Mouse (Mus musculus) intestine, postnatal 0 days (tissue): ENCODE data around the gene Trim46. TPM values are rescaled to one million over a fixed set of nuclear protein-coding genes. Genes with fewer than 3 reads are reported as not detected.

Experiments
- ATAC-seq: fragments of 200-750 bp; cut with Nextera tagmentation; 2 replicates; pipeline ENCODE4 v1.8.0; 2017; ENCODE audit warnings: mild to moderate bottlenecking, moderate TSS enrichment, moderate library complexity
- H3K27ac ChIP-seq: fragments of 300-500 bp; sonication (generic); 2 replicates; pipeline ENCODE4 v1.5.1; 2014; ENCODE audit warnings: mild to moderate bottlenecking, low read depth, low read length, moderate library complexity
- H3K27me3 ChIP-seq: fragments of 300-500 bp; sonication (generic); replicated peaks from 2 replicates; pipeline ENCODE4 v1.6.1; 2014; ENCODE audit warnings: low read length, mixed read lengths; ENCODE audit not compliant: control insufficient read depth, insufficient read depth
- H3K36me3 ChIP-seq: fragments of 300-500 bp; sonication (generic); 2 replicates; pipeline ENCODE4 v1.6.1; 2014; ENCODE audit warnings: mild to moderate bottlenecking, moderate library complexity; ENCODE audit not compliant: control insufficient read depth, insufficient read depth
- H3K4me1 ChIP-seq: fragments of 300-500 bp; sonication (generic); replicated peaks from 2 replicates; pipeline ENCODE4 v1.6.1; 2014; ENCODE audit warnings: antibody characterized with exemption, low read length, mixed read lengths; ENCODE audit not compliant: control insufficient read depth, insufficient read depth
- H3K4me2 ChIP-seq: fragments of 300-500 bp; sonication (generic); replicated peaks from 2 replicates; pipeline ENCODE4 v1.6.1; 2014; ENCODE audit warnings: low read depth, mild to moderate bottlenecking, moderate library complexity
- H3K4me3 ChIP-seq: fragments of 300-500 bp; sonication (generic); 2 replicates; pipeline ENCODE4 v1.5.1; 2014; ENCODE audit warnings: low read depth, low read length
- H3K9ac ChIP-seq: fragments of 300-500 bp; sonication (generic); 2 replicates; pipeline ENCODE4 v1.6.1; 2014; ENCODE audit warnings: mild to moderate bottlenecking, low read depth, low read length
- H3K9me3 ChIP-seq: fragments of 300-500 bp; sonication (generic); 2 replicates; pipeline ENCODE4 v1.6.1; 2016; ENCODE audit warnings: mixed run types; ENCODE audit not compliant: control insufficient read depth
- CTCF ChIP-seq: sonication (generic); IDR thresholded peaks from 2 replicates; pipeline ENCODE4 v1.5.1; 2016; ENCODE audit warnings: low read depth, mild to moderate bottlenecking, control low read depth, antibody characterized with exemption, moderate library complexity
- WGBS: fragments of 180-500 bp; shearing (Covaris S2); extraction: QIAGEN DNeasy Blood & Tissue Kit; methylation state at CpG from one replicate; pipeline ENCODE4 v1.1.7; 2014; 5-methylcytosine and 5-hydroxymethylcytosine counted together
- polyA plus RNA-seq: library from polyadenylated mRNA; unstranded; fragments of >200 nt; fragmentation: Nextera tagmentation; extraction: Ambion mirVana; gene quantifications from 2 replicates; pipeline ENCODE4 v1.2.1, GENCODE M21; 2015

Trim46 gene
- polyA plus RNA-seq, 1 experiment from 2014 or later, result 1.3 TPM

DNA sequence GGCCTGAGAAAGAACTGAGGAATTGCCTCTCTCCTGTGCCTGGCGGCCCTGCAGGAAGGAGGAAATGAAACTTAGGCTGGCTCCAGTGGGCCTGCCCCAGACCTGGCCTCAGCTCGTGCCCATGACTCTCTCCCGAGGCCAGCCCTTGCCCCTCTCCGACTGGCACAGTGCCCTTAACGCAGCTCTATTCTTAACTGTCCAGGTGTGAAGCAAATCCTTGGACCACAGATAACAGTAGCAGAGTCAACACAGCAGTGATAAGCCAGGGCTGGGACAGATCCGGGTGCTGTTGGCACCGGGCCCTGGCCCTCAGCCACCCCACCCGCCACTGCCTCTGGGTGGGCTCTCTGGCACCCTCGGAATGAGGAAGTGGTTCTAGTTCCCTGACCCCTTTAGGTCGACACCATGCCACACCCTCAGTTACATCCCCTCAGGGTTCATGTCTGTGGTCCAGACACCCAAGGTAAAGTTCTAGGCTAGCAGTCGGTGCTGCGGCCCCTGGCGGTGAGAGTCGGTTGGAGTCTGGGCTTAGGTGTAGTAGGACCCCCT, 12.5 kb downstream of the Trim46 start:
- H3K27ac ChIP-seq, result peak overlapping the region; percentile 16; the same call in 1 of the 2 replicates
- 0 out of 2 replicates have a peak, but pooled peaks cover 3% of the 10 kb centered on the region for H3K4me1 ChIP-seq
- WGBS, result 37% methylated on average over 13 of the region's 14 CpGs
- no peaks in the 10 kb centered on the region for H3K27me3 ChIP-seq
- H3K4me2 ChIP-seq, result no peak overlapping the region
- H3K9me3 ChIP-seq, result no peaks in the 10 kb centered on the region
- H3K9ac ChIP-seq, result no peak overlapping the region
- H3K36me3 ChIP-seq, result no peaks in the 10 kb centered on the region; the same call in 1 of the 2 replicates
- ATAC-seq, result peak; percentile 75
- TF ChIP-seq CTCF, result no peak
- no peak overlapping the region for H3K4me3 ChIP-seq

- Histone ChIP-seq H3K9ac (no peak overlapping the region), H3K27ac (no peak overlapping the region), H3K9me3 (no peaks in the 10 kb centered on the region), H3K4me2 (no peak overlapping the region), H3K36me3 (no peaks in the 10 kb centered on the region), H3K4me3 (no peak overlapping the region), H3K27me3 (no peaks in the 10 kb centered on the region), H3K4me1 (peaks cover 3% of the 10 kb centered on the region; the same call in 1 of the 2 replicates)
- no peak for TF ChIP-seq CTCF
- WGBS, result 34% methylated on average over 6 of the region's 6 CpGs
- ATAC-seq, result no peak
These were observed 13.5 kb downstream of the Trim46 start for GRCm38 (mm10) chr3:89232614-89233013.

DNA sequence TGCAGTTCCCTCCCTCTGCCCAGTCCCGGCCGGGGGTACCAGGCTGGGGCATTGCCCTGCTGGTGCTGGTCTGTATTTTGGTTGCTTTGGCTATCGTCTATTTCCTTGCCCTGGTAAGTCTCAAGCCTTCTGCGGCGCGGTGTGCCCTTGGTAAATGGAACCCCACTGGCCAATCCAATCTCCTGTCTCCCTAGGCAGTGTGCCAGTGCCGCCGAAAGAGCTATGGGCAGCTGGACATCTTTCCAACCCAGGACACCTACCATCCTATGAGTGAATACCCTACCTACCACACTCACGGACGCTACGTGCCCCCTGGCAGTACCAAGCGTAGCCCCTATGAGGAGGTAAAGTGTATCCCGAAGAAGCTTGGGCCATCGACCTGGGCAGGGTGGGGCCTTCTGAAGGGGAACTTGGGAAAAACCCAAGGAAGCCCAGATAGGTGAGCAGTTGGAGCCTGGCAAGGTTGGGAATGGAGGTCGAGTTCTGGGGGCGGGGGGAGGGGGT, 14.3 kb downstream of the Trim46 start:
- 74% methylated on average over 16 of the region's 16 CpGs for WGBS
- peaks cover 3% of the 10 kb centered on the region; the same call in 1 of the 2 replicates for H3K4me1 ChIP-seq
- H3K36me3 ChIP-seq, result no peaks in the 10 kb centered on the region
- no peaks in the 10 kb centered on the region for H3K27me3 ChIP-seq
- no peaks in the 10 kb centered on the region for H3K9me3 ChIP-seq
- H3K27ac ChIP-seq, result no peak overlapping the region
- no peak overlapping the region for H3K4me2 ChIP-seq
- TF ChIP-seq CTCF, result no peak
- no peak overlapping the region for H3K9ac ChIP-seq
- no peak overlapping the region for H3K4me3 ChIP-seq
- ATAC-seq, result no peak

GRCm38 (mm10) chr3:89231345-89231744, 14.8 kb downstream of the Trim46 start:
- TF ChIP-seq CTCF, result no peak
- H3K27ac ChIP-seq, result no peak overlapping the region
- WGBS, result 64% methylated on average over 7 of the region's 7 CpGs
- no peak overlapping the region for H3K4me3 ChIP-seq
- no peaks in the 10 kb centered on the region for H3K27me3 ChIP-seq
- H3K4me1 ChIP-seq, result peaks cover 7% of the 10 kb centered on the region; the same call in 1 of the 2 replicates
- H3K4me2 ChIP-seq, result no peak overlapping the region
- no peaks in the 10 kb centered on the region for H3K36me3 ChIP-seq
- no peaks in the 10 kb centered on the region for H3K9me3 ChIP-seq
- ATAC-seq, result no peak
- no peak overlapping the region for H3K9ac ChIP-seq

GRCm38 (mm10) chr3:89230561-89230960, 15.5 kb downstream of the Trim46 start:
- Histone ChIP-seq H3K9ac (no peak overlapping the region), H3K27me3 (no peaks in the 10 kb centered on the region), H3K9me3 (no peaks in the 10 kb centered on the region), H3K4me1 (peaks cover 7% of the 10 kb centered on the region; the same call in 1 of the 2 replicates), H3K4me3 (no peak overlapping the region), H3K4me2 (no peak overlapping the region), H3K36me3 (no peaks in the 10 kb centered on the region), H3K27ac (no peak overlapping the region)
- 86% methylated on average over 2 of the region's 2 CpGs for WGBS
- no peak for TF ChIP-seq CTCF
- ATAC-seq, result no peak

GRCm38 (mm10) chr3:89229276-89229675, 16.8 kb downstream of the Trim46 start:
- Histone ChIP-seq H3K4me3 (no peak overlapping the region), H3K9me3 (no peaks in the 10 kb centered on the region), H3K4me1 (peaks cover 6% of the 10 kb centered on the region; the same call in 1 of the 2 replicates), H3K27ac (no peak overlapping the region), H3K36me3 (no peaks in the 10 kb centered on the region), H3K27me3 (no peaks in the 10 kb centered on the region), H3K4me2 (peak overlapping the region; percentile 65; the same call in 1 of the 2 replicates), H3K9ac (no peak overlapping the region)
- no peak for ATAC-seq
- 55% methylated on average over 4 of the region's 4 CpGs for WGBS
- TF ChIP-seq CTCF, result no peak
